Mouse (Mus musculus) forebrain, embryonic 11.5 days (tissue): Measurements from ENCODE around the gene Olfr1333. TPM values are rescaled to one million over a fixed set of nuclear protein-coding genes. Genes with fewer than 3 reads are reported as not detected.

Experiments
- polyA plus RNA-seq: library from polyadenylated mRNA; unstranded; fragments of >200 nt; fragmentation: Nextera tagmentation; extraction: Ambion mirVana; gene quantifications from 2 replicates; pipeline ENCODE4 v1.2.1, GENCODE M21; 2014

The Olfr1333 gene
- polyA plus RNA-seq, 1 experiment from 2014 or later, result not detected

Other genes with a start within 250 kb of the Olfr1333 start
- gene Cfap57, start 215.5 kb downstream of the Olfr1333 start, polyA plus RNA-seq, result 0.80 and 0.83 TPM in 2 replicates
- 181 and 183 TPM in 2 replicates for gene Ebna1bp2, start 215.5 kb downstream of the Olfr1333 start, polyA plus RNA-seq
- gene Olfr62, start 177.3 kb downstream of the Olfr1333 start, polyA plus RNA-seq, result not detected in 2 replicates
- gene Olfr1342, start 143.5 kb downstream of the Olfr1333 start, polyA plus RNA-seq, result 0.08 and 0.09 TPM in 2 replicates
- not detected in 2 replicates for gene Olfr1341, start 132.8 kb downstream of the Olfr1333 start, polyA plus RNA-seq
- not detected in 2 replicates for gene Olfr1340, start 116.1 kb downstream of the Olfr1333 start, polyA plus RNA-seq
- 0.12 and 0.17 TPM in 2 replicates for gene Olfr1339, start 104.1 kb downstream of the Olfr1333 start, polyA plus RNA-seq
- gene Olfr1338, start 77.5 kb downstream of the Olfr1333 start, polyA plus RNA-seq, result not detected in 2 replicates
- gene Olfr1337, start 53.7 kb downstream of the Olfr1333 start, polyA plus RNA-seq, result not detected in 2 replicates
- gene Olfr1335, start 26.3 kb downstream of the Olfr1333 start, polyA plus RNA-seq, result not detected in 2 replicates
- not detected in 2 replicates for gene Olfr1331, start 28.4 kb upstream of the Olfr1333 start, polyA plus RNA-seq
- not detected in 2 replicates for gene Olfr1330, start 52.3 kb upstream of the Olfr1333 start, polyA plus RNA-seq
- gene Olfr1329, start 81.2 kb upstream of the Olfr1333 start, polyA plus RNA-seq, result not detected in 2 replicates
- not detected in 2 replicates for gene Olfr1328, start 102.3 kb upstream of the Olfr1333 start, polyA plus RNA-seq
- not detected in 2 replicates for gene Lao1, start 125.3 kb upstream of the Olfr1333 start, polyA plus RNA-seq